Mouse (Mus musculus) kidney, embryonic 15.5 days (tissue): ENCODE data around the gene Gm39566. TPM values are rescaled to one million over a fixed set of nuclear protein-coding genes. Genes with fewer than 3 reads are reported as not detected.

Source experiments
- ATAC-seq: fragments of 200-750 bp; cut with Nextera tagmentation; replicated peaks from 2 replicates; pipeline ENCODE4 v1.8.0; 2017; ENCODE audit warnings: moderate TSS enrichment; ENCODE audit not compliant: low FRiP score
- H3K27ac ChIP-seq: fragments of 300-500 bp; sonication (generic); 2 replicates; pipeline ENCODE4 v1.5.1; 2015; ENCODE audit warnings: mild to moderate bottlenecking, inconsistent platforms
- H3K27me3 ChIP-seq: fragments of 300-500 bp; sonication (generic); 2 replicates; pipeline ENCODE4 v1.6.1; 2015; ENCODE audit warnings: inconsistent platforms
- H3K36me3 ChIP-seq: fragments of 300-500 bp; sonication (generic); 2 replicates; pipeline ENCODE4 v1.6.1; 2015; ENCODE audit warnings: inconsistent platforms
- H3K4me1 ChIP-seq: fragments of 300-500 bp; sonication (generic); 2 replicates; pipeline ENCODE4 v1.6.1; 2015; ENCODE audit warnings: inconsistent platforms
- H3K4me2 ChIP-seq: fragments of 300-500 bp; sonication (generic); 2 replicates; pipeline ENCODE4 v1.6.1; 2015; ENCODE audit warnings: moderate library complexity, mild to moderate bottlenecking, inconsistent platforms
- H3K4me3 ChIP-seq: fragments of 300-500 bp; sonication (generic); replicated peaks from 2 replicates; pipeline ENCODE4 v1.5.1; 2015; ENCODE audit warnings: mild to moderate bottlenecking, inconsistent platforms
- H3K9ac ChIP-seq: fragments of 300-500 bp; sonication (generic); 2 replicates; pipeline ENCODE4 v1.6.1; 2015; ENCODE audit warnings: mild to moderate bottlenecking, inconsistent platforms
- H3K9me3 ChIP-seq: fragments of 300-500 bp; sonication (generic); replicated peaks from 2 replicates; pipeline ENCODE4 v1.6.1; 2016; ENCODE audit warnings: inconsistent platforms
- WGBS: fragments of 180-500 bp; shearing (Covaris S2); methylation state at CpG from one replicate; pipeline ENCODE4 v1.1.7; 2015; ENCODE audit warnings: mixed read lengths; 5-methylcytosine and 5-hydroxymethylcytosine counted together
- polyA plus RNA-seq: library from polyadenylated mRNA; unstranded; fragments of >200 nt; fragmentation: Nextera tagmentation; extraction: Ambion mirVana; gene quantifications from 2 replicates; pipeline ENCODE4 v1.2.1, GENCODE M21; 2015

The Gm39566 gene
- polyA plus RNA-seq, 1 experiment from 2014 or later = not detected

DNA sequence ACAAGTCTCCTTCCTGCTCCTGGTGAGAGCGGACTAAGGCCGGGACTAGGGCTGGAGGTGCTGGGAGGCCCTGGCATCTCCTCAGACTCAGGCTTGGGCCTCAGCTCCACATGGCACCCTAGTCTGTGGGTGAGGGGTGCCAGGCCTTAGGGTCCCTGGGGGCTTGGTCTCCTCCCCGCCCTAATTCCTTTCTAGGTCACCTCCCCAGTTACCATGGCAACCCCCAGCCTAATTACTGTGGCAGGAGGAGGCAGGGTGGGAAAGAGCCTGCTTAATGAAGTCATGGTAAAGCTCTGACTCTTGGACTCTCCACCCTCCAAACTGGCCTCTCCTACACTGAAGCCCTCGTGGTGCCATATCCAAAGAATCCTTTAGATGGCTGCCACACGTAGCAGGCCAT, 13.7 kb upstream of the Gm39566 start:
- Histone ChIP-seq H3K9me3 (no peaks in the 10 kb centered on the region), H3K4me1 (peaks cover 14% of the 10 kb centered on the region), H3K27ac (no peak overlapping the region), H3K9ac (no peak overlapping the region), H3K27me3 (peaks cover 2% of the 10 kb centered on the region; the same call in 1 of the 2 replicates), H3K36me3 (peaks cover 69% of the 10 kb centered on the region), H3K4me3 (no peak overlapping the region), H3K4me2 (no peak overlapping the region)
- ATAC-seq = 0 out of 2 replicates have a peak, but pooled peaks have one; percentile 37
- 76% methylated on average over 5 of the region's 5 CpGs for WGBS

DNA sequence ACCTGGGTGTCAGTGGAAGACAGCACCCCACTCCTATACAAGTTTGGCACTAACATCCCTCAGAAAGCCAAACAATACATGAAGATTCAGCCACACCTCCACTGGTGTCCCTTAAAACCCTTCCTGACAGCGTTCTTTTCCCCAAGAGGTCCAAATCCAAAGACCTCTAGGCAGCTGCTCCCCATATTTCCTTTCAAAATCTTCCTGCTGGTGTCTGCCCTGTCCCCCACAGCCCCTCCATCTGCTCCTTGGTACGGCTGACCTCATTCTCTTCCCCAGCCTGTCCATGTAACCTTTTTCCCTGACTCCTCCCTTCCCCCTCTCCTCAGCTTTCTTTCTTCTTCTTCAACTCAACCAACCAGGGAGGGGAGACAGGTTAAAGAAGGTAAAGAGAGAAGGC, 8.4 kb upstream of the Gm39566 start:
- Histone ChIP-seq H3K36me3 (peaks cover 44% of the 10 kb centered on the region), H3K27ac (no peak overlapping the region), H3K4me3 (no peak overlapping the region), H3K9ac (no peak overlapping the region), H3K4me1 (no peaks in the 10 kb centered on the region), H3K27me3 (no peaks in the 10 kb centered on the region), H3K4me2 (no peak overlapping the region), H3K9me3 (no peaks in the 10 kb centered on the region)
- 62% methylated on average over 2 of the region's 2 CpGs for WGBS
- ATAC-seq = no peak

DNA sequence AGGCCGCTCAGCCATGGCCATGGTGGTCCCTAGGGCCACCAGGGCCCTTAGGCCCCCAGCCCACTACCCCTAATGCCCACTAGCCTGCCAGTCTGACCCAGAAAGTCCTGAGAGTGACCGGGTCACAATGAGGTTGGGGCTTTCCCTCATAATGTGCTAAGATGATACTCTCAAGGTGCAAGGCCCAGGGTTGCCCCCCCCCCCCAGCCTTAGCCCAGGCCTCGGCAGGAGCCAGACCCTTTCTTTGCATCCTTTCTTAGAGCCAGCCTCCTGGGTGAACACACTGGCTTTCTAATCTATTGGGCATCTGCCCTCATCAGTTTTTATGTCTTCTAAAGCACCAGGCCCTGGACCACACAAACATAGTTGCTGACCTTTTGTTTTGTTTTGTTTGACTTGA, 7.0 kb upstream of the Gm39566 start, which contains the start of gene Spem1:
TSS of gene Spem1 (minus strand) at position 101 of the 400 bp plus-strand sequence.
- WGBS = 84% methylated on average over 3 of the region's 3 CpGs
- H3K4me1 ChIP-seq = no peaks in the 10 kb centered on the region
- peaks cover 30% of the 10 kb centered on the region for H3K36me3 ChIP-seq
- H3K9ac ChIP-seq = no peak within 1 kb of the TSS
- 0 out of 2 replicates have a peak, but pooled peaks cover 4% of the 10 kb centered on the region for H3K9me3 ChIP-seq
- no peak within 1 kb of the TSS for H3K4me2 ChIP-seq
- ATAC-seq = no peak
- no peak within 1 kb of the TSS for H3K27ac ChIP-seq
- H3K4me3 ChIP-seq = no peak within 1 kb of the TSS
- H3K27me3 ChIP-seq = no peaks in the 10 kb centered on the region

DNA sequence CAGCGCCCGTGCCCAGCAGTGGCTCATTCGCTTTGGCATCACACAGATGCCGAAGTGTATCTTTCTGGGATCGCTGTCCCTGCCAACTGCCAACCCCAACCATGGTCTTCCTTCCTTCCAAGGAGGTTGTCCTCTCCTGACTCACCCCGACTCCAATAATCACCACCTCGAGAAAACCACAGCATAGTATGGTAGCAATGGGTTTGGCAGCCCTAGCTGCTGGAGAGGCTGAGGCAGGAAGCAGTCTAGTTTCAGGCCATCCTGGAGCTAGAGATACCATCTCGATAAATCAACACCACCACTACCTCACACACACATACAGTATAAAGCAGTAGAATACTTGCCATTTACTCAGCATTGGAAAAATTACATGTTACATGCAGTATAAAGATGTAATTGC, 3.8 kb upstream of the Gm39566 start:
- WGBS = 89% methylated on average over 8 of the region's 8 CpGs
- no peak overlapping the region for H3K9ac ChIP-seq

DNA sequence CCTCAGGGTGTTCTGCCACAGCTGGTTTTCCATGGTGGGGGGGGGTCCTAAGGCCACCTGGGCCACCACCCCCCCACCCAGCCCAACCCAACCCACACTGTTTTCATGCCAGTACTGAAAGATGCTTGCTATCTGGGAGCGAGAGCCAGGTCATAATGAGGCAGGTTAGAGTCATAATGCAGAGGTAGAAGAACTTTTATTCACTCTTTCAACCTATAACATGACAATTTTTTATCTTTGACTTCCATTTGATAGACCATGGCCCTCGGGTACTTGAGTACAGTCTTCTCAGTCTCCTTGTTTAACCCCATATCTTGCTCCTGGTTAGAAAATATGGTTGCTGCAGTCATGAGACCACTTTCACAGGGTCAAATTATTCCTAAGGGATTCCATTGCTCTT, 3.3 kb upstream of the Gm39566 start, which contains the start of gene Spem2:
TSS of gene Spem2 (minus strand) at position 101 of the 400 bp plus-strand sequence.
- ATAC-seq = no peak
- H3K27ac ChIP-seq = no peak within 1 kb of the TSS
- H3K9me3 ChIP-seq = 0 out of 2 replicates have a peak, but pooled peaks cover 8% of the 10 kb centered on the region
- H3K4me1 ChIP-seq = peaks cover 4% of the 10 kb centered on the region; the same call in 1 of the 2 replicates
- no peaks in the 10 kb centered on the region for H3K27me3 ChIP-seq
- no peak within 1 kb of the TSS for H3K4me2 ChIP-seq
- WGBS = 76% methylated on average over 2 of the region's 2 CpGs
- no peaks in the 10 kb centered on the region for H3K36me3 ChIP-seq
- H3K4me3 ChIP-seq = no peak within 1 kb of the TSS
- no peak within 1 kb of the TSS for H3K9ac ChIP-seq

More for the DNA sequence above, 3.8 kb upstream of the Gm39566 start:
- Histone ChIP-seq H3K27ac (no peak overlapping the region), H3K27me3 (no peaks in the 10 kb centered on the region), H3K4me3 (no peak overlapping the region), H3K36me3 (0 out of 2 replicates have a peak, but pooled peaks cover under 1% of the 10 kb centered on the region), H3K4me2 (no peak overlapping the region), H3K4me1 (peaks cover 4% of the 10 kb centered on the region; the same call in 1 of the 2 replicates), H3K9me3 (0 out of 2 replicates have a peak, but pooled peaks cover 8% of the 10 kb centered on the region)
- ATAC-seq = no peak

DNA sequence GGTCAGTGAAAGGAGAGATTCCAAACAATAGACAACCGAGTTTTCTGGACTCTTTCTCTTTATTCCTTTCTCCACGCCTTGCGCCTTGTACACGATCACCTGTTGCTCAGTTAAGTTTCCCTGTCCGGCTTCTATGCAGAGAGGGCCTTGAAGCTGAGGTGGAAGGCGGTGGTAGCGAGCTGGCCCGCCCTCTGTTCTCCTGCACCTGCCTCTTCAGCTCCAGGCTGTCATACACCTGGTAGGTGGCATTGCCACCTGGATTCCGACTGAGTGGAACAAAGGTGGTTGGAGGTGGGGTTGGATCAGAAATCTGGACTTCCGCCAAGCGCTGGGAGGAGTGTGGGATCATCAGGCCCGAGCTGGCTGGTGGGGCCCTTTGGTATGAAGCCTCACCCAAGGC, 1.4 kb upstream of the Gm39566 start:
- H3K4me3 ChIP-seq = no peak overlapping the region
- H3K4me1 ChIP-seq = peaks cover 4% of the 10 kb centered on the region; the same call in 1 of the 2 replicates
- H3K27ac ChIP-seq = no peak overlapping the region
- no peaks in the 10 kb centered on the region for H3K36me3 ChIP-seq
- ATAC-seq = no peak
- 91% methylated on average over 12 of the region's 12 CpGs for WGBS
- no peak overlapping the region for H3K4me2 ChIP-seq
- H3K9me3 ChIP-seq = 0 out of 2 replicates have a peak, but pooled peaks cover 8% of the 10 kb centered on the region
- no peak overlapping the region for H3K9ac ChIP-seq
- no peaks in the 10 kb centered on the region for H3K27me3 ChIP-seq

DNA sequence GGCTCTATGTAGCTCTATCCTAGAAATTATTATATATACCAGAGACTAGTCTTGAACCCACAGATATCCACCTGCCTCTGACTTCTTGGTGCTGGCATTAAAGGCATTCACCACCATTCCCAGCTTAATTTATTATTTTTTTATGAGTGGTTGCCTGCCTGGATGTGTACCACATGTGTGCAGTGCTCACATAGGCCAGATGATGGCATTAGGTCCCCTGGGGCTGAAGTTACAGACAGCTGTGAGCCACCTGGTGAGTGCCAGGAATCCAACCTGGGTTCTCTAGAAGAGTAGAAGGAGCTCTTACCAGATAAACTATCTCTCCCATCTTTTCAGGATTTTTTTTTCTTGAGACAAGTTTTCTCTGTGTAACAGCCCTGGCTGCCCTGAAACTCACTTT, 4.8 kb downstream of the Gm39566 start:
- H3K27ac ChIP-seq = no peak overlapping the region
- H3K9ac ChIP-seq = no peak overlapping the region
- no peak for ATAC-seq
- H3K4me1 ChIP-seq = peaks cover 3% of the 10 kb centered on the region; the same call in 1 of the 2 replicates
- no peaks in the 10 kb centered on the region for H3K9me3 ChIP-seq
- H3K4me2 ChIP-seq = no peak overlapping the region
- peaks cover 13% of the 10 kb centered on the region for H3K27me3 ChIP-seq
- no peaks in the 10 kb centered on the region for H3K36me3 ChIP-seq
- H3K4me3 ChIP-seq = no peak overlapping the region

DNA sequence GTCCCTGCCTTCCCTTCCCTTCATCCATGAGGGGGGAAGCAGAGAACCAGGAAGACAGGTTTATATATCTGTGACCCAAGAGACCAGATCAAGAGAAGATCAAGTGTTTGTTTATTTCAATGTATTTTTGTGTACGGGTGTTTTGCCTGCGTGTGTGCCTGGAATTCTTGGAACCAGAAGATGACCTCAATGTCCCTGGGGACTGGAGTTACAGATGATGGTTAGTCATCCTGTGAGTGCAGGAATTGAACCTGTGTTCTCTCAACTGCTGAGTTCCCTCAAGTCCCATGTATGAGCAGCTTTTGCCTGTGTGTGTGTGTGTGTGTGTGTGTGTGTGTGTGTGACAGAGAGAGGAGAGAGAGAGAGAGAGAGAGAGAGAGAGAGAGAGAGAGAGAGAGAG, 7.5 kb downstream of the Gm39566 start:
- Histone ChIP-seq H3K4me1 (peaks cover 25% of the 10 kb centered on the region), H3K9me3 (no peaks in the 10 kb centered on the region), H3K4me3 (no peak overlapping the region), H3K4me2 (no peak overlapping the region), H3K9ac (no peak overlapping the region), H3K36me3 (no peaks in the 10 kb centered on the region), H3K27me3 (peaks cover 32% of the 10 kb centered on the region), H3K27ac (no peak overlapping the region)
- 78% methylated on average over 2 of the region's 2 CpGs for WGBS
- ATAC-seq = no peak

DNA sequence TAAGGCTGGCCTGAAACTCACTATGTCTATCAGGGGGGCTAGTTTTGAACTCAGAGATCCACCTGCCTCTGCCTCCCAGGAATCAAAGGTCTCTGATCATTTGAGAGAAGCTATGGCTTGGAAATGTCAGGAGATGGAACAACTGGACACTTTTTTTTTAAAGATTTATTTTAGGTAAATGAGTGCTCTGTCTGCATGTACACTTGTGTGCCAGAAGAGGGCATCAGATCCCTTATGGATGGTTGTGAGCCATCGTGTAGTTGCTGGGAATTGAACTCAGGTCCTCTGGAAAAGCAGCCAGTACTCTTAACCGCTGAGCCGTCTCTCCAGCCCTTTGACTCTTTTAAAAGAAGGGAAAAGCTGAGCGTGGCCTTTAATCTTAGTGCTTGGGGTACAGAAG, 8.7 kb downstream of the Gm39566 start:
- Histone ChIP-seq H3K27me3 (peaks cover 44% of the 10 kb centered on the region), H3K36me3 (no peaks in the 10 kb centered on the region), H3K9ac (no peak overlapping the region), H3K27ac (no peak overlapping the region), H3K4me2 (no peak overlapping the region), H3K4me1 (peaks cover 38% of the 10 kb centered on the region), H3K4me3 (no peak overlapping the region), H3K9me3 (no peaks in the 10 kb centered on the region)
- ATAC-seq = no peak
- 88% methylated on average over 4 of the region's 4 CpGs for WGBS

DNA sequence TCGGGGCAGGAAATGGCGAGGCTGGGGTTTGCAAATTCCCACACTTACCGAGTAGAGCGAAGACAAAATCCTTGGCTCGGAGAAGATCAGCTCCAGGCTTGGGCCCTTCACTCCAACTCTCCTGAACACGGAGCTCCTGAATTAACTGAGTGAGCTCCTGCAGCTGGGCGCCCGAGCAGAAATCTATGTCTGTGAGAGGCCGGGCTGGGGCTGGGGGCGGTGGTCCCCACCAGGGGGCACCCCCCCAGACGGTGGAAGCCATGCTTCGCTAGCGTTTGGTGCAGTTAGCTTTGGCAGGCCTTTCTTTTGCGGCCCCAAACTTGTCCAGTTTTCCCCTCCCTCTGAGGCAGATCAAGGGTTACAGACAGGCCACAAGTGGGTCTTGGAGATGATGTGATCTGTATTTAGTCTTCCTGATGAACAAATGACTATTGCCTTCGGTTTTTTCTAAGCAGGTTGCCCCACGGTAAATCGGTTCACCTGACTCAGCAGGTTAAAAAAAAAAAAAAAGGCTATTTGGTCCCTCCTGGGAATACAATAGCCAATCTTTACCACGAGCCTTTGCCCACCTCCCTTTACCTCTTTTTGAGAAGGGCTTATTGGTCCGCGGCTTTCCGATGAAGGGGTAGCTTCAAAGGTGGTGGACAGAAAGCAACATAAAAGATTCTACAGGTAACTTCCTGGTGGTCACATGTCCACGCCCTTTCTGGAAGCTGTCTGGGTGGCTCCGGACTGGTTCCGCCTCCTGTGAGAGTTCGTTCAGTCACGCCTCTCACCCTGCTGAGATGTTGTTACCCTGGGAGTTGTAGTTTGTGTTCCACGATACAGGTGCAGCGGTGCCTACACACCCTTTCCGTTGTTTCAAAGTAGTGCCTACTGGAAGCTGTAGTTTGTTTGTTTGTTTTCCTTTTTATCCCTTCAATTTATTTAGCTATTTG, 9.9 kb downstream of the Gm39566 start, which contains the start of gene Tmem102:
TSS of gene Tmem102 (minus strand) at position 653 of the 938 bp plus-strand sequence.
- ATAC-seq = no peak
- H3K4me1 ChIP-seq = peaks cover 49% of the 10 kb centered on the region
- WGBS = 6% methylated on average over 29 of the region's 29 CpGs

DNA sequence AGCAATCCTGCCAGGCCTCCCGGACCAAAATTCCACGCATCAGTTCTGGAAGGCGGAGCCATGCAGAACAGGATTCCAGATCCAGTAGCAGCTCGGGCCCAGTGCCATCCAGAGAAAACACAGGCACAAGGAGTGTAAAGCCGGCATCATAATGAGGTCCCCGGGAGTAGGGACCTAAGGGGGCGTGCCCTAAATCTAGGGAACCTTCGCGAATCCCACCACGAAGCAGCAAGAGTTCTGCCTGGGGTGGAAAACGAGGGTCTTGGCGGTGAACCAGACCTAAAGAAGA, 10.5 kb downstream of the Gm39566 start:
- H3K36me3 ChIP-seq = no peaks in the 10 kb centered on the region
- H3K9ac ChIP-seq = peak overlapping the region; percentile 46
- H3K9me3 ChIP-seq = no peaks in the 10 kb centered on the region
- H3K27ac ChIP-seq = no peak overlapping the region
- WGBS = 7% methylated on average over 12 of the region's 12 CpGs
- peaks cover 55% of the 10 kb centered on the region for H3K4me1 ChIP-seq
- peaks cover 47% of the 10 kb centered on the region for H3K27me3 ChIP-seq
- ATAC-seq = no peak
- peak overlapping the region; percentile 61 for H3K4me3 ChIP-seq
- peak overlapping the region; percentile 93 for H3K4me2 ChIP-seq

More for the DNA sequence above, 9.9 kb downstream of the Gm39566 start, which contains the start of gene Tmem102:
- H3K4me2 ChIP-seq = peak within 1 kb of the TSS; percentile 93
- H3K36me3 ChIP-seq = no peaks in the 10 kb centered on the region
- H3K27ac ChIP-seq = no peak within 1 kb of the TSS
- H3K4me3 ChIP-seq = peak within 1 kb of the TSS; percentile 61
- peak within 1 kb of the TSS; percentile 46 for H3K9ac ChIP-seq
- peaks cover 47% of the 10 kb centered on the region for H3K27me3 ChIP-seq
- H3K9me3 ChIP-seq = no peaks in the 10 kb centered on the region
